Mouse (Mus musculus): ENCODE measurements around the gene T2. TPM values are rescaled to one million over a fixed set of nuclear protein-coding genes. Genes with fewer than 3 reads are reported as not detected.

The T2 gene
- polyA plus RNA-seq, 1 experiment = 0.81 TPM

DNA sequence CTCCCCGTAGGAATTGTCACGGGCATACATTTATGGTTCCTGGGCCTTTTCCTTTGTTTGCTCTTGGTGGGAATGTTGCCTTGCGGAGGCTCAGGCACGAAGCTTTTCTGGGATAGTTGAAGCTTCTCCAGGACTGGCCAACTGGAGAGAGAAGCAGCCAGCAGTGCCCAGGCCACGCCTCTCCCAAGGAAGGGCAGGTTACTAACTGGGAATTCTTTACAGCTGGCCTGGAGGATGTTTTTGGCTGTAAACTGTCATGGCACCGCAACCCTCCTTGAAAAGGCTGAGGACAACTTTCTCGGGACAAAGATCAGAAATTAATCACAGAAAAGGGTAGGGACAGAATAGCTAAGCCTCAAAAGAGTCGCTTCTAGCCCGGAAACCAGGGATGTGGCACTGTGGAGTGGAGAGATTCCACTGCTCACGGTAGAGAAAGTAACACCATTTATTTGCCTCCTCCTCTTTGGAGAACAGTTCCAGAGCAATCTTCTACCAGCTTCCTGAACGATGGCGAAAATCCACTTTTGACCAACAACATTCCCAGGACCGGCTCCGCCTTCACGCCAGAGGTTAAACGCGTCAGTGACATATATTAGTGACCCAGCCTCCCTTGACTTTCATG lies 76.5 kb downstream of the T2 start:
- H3K4me3 ChIP-seq (ENCODE audit: low read depth, low read length) = no peak overlapping the region

DNA sequence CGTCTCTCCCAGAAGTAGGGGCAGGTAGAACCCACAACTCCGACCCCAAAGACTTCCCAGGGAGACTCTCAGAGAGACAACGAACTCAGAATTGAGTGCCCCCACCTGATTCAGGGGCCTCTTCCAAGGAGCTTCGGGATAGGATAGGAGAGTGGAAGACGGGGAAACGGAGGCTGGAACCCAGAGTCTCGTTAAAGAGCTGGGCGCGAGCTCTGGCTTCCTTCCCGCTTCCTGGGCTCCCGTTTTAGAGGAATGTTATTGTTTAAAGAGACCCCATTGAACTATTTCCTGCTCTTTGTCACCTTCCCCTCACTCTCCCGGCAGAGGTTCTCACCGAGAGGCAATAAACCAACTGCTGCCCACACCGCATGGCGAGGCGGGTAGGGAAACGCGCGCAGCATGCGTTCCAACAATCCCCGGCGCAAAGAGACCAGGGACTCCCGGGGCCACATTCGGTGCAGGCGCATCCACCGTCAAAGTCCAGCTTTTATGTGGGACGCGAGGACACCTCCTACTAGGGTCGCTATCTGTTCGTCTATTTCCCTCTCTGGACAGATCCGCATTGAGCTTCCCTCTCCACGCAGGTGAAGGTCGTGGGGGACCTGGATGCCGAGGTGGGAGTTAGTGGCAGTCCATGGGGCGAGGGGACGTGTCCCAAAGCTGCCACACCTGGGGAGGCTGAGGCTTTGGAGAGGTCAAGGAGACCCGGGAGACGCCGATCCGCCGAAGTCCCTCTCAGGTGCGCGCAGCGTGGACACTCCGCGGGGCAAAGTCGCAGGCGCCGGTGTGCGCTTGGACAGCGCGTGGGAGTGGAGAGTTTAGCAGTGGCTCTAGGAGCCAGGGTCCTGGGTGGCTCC lies 77.6 kb downstream of the T2 start:
- no peaks in the 10 kb centered on the region for H3K36me3 ChIP-seq (ENCODE audit: control insufficient read depth, insufficient read depth, low read length, poor library complexity, severe bottlenecking)
- H3K9ac ChIP-seq (ENCODE audit: low read depth, poor library complexity, severe bottlenecking) = peak overlapping the region; percentile 26; the same call in 1 of the 2 replicates
- H3K27ac ChIP-seq (ENCODE audit: insufficient read depth, low read length) = no peak overlapping the region
- peak overlapping the region; percentile 60 for H3K4me3 ChIP-seq (ENCODE audit: low read depth, low read length)
- H3K9me3 ChIP-seq (replicated peaks; ENCODE audit: control insufficient read depth, insufficient read depth, low read length, poor library complexity, severe bottlenecking) = no peaks in the 10 kb centered on the region
- no peak for TF ChIP-seq POLR2A (IDR thresholded peaks at IDR 0.05; ENCODE audit: insufficient read depth, low read length)
- no peak for TF ChIP-seq EP300 (IDR thresholded peaks at IDR 0.05; ENCODE audit: insufficient read depth, low read depth, low read length)
- TF ChIP-seq CTCF (IDR thresholded peaks at IDR 0.05; ENCODE audit: low read depth, low read length) = no peak
- H3K4me1 ChIP-seq (ENCODE audit: control insufficient read depth, insufficient read depth, low read length) = peaks cover 1% of the 10 kb centered on the region
- peaks cover 26% of the 10 kb centered on the region for H3K27me3 ChIP-seq (ENCODE audit: control insufficient read depth, insufficient read depth, low read length, poor library complexity, severe bottlenecking)

More for the DNA sequence above, 76.5 kb downstream of the T2 start:
- H3K36me3 ChIP-seq (ENCODE audit: control insufficient read depth, insufficient read depth, low read length, poor library complexity, severe bottlenecking) = no peaks in the 10 kb centered on the region
- peaks cover 1% of the 10 kb centered on the region for H3K4me1 ChIP-seq (ENCODE audit: control insufficient read depth, insufficient read depth, low read length)
- H3K9me3 ChIP-seq (replicated peaks; ENCODE audit: control insufficient read depth, insufficient read depth, low read length, poor library complexity, severe bottlenecking) = no peaks in the 10 kb centered on the region
- no peak for TF ChIP-seq CTCF (IDR thresholded peaks at IDR 0.05; ENCODE audit: low read depth, low read length)
- H3K27me3 ChIP-seq (ENCODE audit: control insufficient read depth, insufficient read depth, low read length, poor library complexity, severe bottlenecking) = peaks cover 26% of the 10 kb centered on the region
- H3K9ac ChIP-seq (ENCODE audit: low read depth, poor library complexity, severe bottlenecking) = no peak overlapping the region
- no peak overlapping the region for H3K27ac ChIP-seq (ENCODE audit: insufficient read depth, low read length)

DNA sequence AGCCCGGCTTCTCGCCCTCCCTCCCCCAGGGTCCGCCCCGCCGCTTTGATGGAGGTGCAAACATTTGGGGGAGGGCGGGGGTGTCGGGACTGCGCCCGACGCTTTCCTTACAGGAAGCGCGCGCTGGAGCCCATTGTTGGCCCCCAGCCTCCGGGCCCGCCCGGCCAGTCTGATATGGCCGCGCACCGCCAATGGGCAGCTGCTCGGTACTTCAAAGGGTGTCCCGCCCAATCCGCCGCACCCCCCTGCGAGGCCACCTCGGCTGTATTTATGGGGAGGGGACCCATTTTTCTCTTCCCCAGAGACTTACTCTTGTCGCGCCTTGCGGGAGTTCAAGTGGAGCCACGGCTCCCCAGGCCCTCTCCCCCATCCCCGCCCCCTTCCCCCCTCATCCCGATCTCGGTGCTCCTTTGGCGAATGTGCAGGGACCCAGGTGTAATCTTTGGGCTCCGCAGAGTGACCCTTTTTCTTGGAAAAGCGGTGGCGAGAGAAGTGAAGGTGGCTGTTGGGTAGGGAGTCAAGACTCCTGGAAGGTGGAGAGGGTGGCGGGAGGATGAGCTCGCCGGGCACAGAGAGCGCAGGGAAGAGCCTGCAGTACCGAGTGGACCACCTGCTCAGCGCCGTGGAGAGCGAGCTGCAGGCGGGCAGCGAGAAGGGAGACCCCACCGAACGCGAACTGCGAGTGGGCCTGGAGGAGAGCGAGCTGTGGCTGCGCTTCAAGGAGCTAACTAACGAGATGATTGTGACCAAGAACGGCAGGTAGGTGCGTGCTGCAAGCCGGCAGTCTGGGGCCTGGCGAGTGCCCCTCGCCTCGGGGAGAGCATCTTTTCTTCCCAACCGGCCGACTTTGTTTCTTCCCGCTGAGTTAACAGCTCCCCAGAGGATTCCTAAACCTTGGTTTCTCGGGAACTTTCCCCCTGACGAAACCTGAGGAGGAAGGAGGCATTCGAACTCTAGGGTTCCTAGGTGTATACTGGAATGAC lies 78.5 kb downstream of the T2 start, which contains the start of gene T:
Gene T (plus strand): TSS at position 446 of the 983 bp plus-strand sequence.
- Histone ChIP-seq H3K36me3 (ENCODE audit: control insufficient read depth, insufficient read depth, low read length, poor library complexity, severe bottlenecking) (no peaks in the 10 kb centered on the region), H3K4me1 (ENCODE audit: control insufficient read depth, insufficient read depth, low read length) (peaks cover under 1% of the 10 kb centered on the region), H3K4me3 (ENCODE audit: low read depth, low read length) (peak within 1 kb of the TSS; percentile 60), H3K9me3 (replicated peaks; ENCODE audit: control insufficient read depth, insufficient read depth, low read length, poor library complexity, severe bottlenecking) (no peaks in the 10 kb centered on the region), H3K27me3 (ENCODE audit: control insufficient read depth, insufficient read depth, low read length, poor library complexity, severe bottlenecking) (peaks cover 26% of the 10 kb centered on the region), H3K27ac (ENCODE audit: insufficient read depth, low read length) (no peak within 1 kb of the TSS), H3K9ac (ENCODE audit: low read depth, poor library complexity, severe bottlenecking) (peak within 1 kb of the TSS; percentile 26; the same call in 1 of the 2 replicates)
- no peak for TF ChIP-seq POLR2A (IDR thresholded peaks at IDR 0.05; ENCODE audit: insufficient read depth, low read length)
- TF ChIP-seq EP300 (IDR thresholded peaks at IDR 0.05; ENCODE audit: insufficient read depth, low read depth, low read length) = no peak
- no peak for TF ChIP-seq CTCF (IDR thresholded peaks at IDR 0.05; ENCODE audit: low read depth, low read length)

DNA sequence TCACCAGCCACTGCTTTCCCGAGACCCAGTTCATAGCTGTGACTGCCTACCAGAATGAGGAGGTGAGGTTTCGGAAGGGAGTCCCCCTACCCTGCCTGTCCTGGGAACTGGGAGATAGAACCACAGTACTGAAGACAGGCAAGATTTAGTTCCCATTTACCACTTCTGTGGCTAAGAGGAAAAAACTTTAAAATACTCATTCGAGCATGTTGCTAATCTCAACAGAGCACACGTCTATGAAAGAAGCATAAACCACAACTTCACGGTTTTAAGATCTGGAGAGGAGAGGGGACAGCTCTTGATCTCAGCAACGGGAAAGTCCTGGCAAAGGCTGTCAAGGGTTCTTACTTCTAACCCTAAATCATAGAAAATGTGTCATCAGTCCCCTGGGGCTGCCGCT lies 80.4 kb downstream of the T2 start:
- Histone ChIP-seq H3K4me3 (ENCODE audit: low read depth, low read length) (no peak overlapping the region), H3K27me3 (ENCODE audit: control insufficient read depth, insufficient read depth, low read length, poor library complexity, severe bottlenecking) (peaks cover 26% of the 10 kb centered on the region), H3K4me1 (ENCODE audit: control insufficient read depth, insufficient read depth, low read length) (no peaks in the 10 kb centered on the region), H3K36me3 (ENCODE audit: control insufficient read depth, insufficient read depth, low read length, poor library complexity, severe bottlenecking) (no peaks in the 10 kb centered on the region), H3K9ac (ENCODE audit: low read depth, poor library complexity, severe bottlenecking) (no peak overlapping the region), H3K27ac (ENCODE audit: insufficient read depth, low read length) (no peak overlapping the region), H3K9me3 (replicated peaks; ENCODE audit: control insufficient read depth, insufficient read depth, low read length, poor library complexity, severe bottlenecking) (no peaks in the 10 kb centered on the region)
- TF ChIP-seq CTCF (IDR thresholded peaks at IDR 0.05; ENCODE audit: low read depth, low read length) (no peak), EP300 (IDR thresholded peaks at IDR 0.05; ENCODE audit: insufficient read depth, low read depth, low read length) (no peak), POLR2A (IDR thresholded peaks at IDR 0.05; ENCODE audit: insufficient read depth, low read length) (no peak)

DNA sequence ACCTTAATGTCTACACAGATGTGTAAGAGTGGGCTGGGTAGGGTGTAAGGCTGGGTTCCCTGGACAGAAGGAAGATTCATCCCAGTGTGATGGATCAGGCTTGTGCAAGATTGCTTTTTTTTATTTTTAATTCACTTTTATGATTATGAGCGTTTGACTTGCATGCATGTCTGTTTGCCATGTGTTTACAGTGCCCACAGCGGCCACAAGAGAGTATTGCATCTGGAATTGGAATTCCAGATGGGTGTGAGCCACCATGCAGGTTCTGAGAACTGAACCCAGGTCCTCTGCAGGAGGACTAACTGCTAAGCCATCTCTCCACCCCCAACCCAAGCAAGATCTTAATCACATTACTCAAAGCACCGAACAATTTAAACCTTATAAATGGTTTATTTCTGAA lies 88.3 kb downstream of the T2 start:
- no peak overlapping the region for H3K9ac ChIP-seq (ENCODE audit: low read depth, poor library complexity, severe bottlenecking)
- H3K9me3 ChIP-seq (replicated peaks; ENCODE audit: control insufficient read depth, insufficient read depth, low read length, poor library complexity, severe bottlenecking) = no peaks in the 10 kb centered on the region
- no peak for TF ChIP-seq POLR2A (IDR thresholded peaks at IDR 0.05; ENCODE audit: insufficient read depth, low read length)
- no peak for TF ChIP-seq EP300 (IDR thresholded peaks at IDR 0.05; ENCODE audit: insufficient read depth, low read depth, low read length)
- TF ChIP-seq CTCF (IDR thresholded peaks at IDR 0.05; ENCODE audit: low read depth, low read length) = no peak

More for the DNA sequence above, 88.3 kb downstream of the T2 start:
- H3K27ac ChIP-seq (ENCODE audit: insufficient read depth, low read length) = no peak overlapping the region
- no peak overlapping the region for H3K4me3 ChIP-seq (ENCODE audit: low read depth, low read length)
- H3K27me3 ChIP-seq (ENCODE audit: control insufficient read depth, insufficient read depth, low read length, poor library complexity, severe bottlenecking) = no peaks in the 10 kb centered on the region; the same call in 1 of the 2 replicates
- H3K4me1 ChIP-seq (ENCODE audit: control insufficient read depth, insufficient read depth, low read length) = no peaks in the 10 kb centered on the region
- no peaks in the 10 kb centered on the region for H3K36me3 ChIP-seq (ENCODE audit: control insufficient read depth, insufficient read depth, low read length, poor library complexity, severe bottlenecking)

Measured in ES-Bruce4 (cell line).